Mouse (Mus musculus) neural tube, embryonic 10.5 days (tissue): ENCODE data around the gene Dntt.
A peak's percentile ranks its signal among the peaks of the same experiment; 100 is the strongest.

Experiments used
- DNase-seq: peaks from one replicate; pipeline ENCODE4 v3.0.0-alpha.2; 2017; ENCODE audit warnings: low spot score; ENCODE audit errors: extremely low spot score

The Dntt gene

GRCm38 (mm10) chr19:41008674-41009395 is 20.2 kb upstream of the Dntt start:
- no peak for DNase-seq

GRCm38 (mm10) chr19:41011676-41012075 is 17.4 kb upstream of the Dntt start:
- no peak for DNase-seq

GRCm38 (mm10) chr19:41013591-41013990 is 15.5 kb upstream of the Dntt start:
- DNase-seq: no peak

- DNase-seq: no peak
Measured at GRCm38 (mm10) chr19:41014003-41014402, 15.1 kb upstream of the Dntt start.

GRCm38 (mm10) chr19:41015951-41016716 is 12.9 kb upstream of the Dntt start:
- peak; percentile 31 for DNase-seq

- DNase-seq: no peak
Measured at GRCm38 (mm10) chr19:41019164-41019675, 9.9 kb upstream of the Dntt start.

- DNase-seq: no peak
Measured at GRCm38 (mm10) chr19:41020537-41020936, 8.5 kb upstream of the Dntt start.

- no peak for DNase-seq
Measured at GRCm38 (mm10) chr19:41022244-41022643, 6.8 kb upstream of the Dntt start.

- DNase-seq: no peak
Measured at GRCm38 (mm10) chr19:41026551-41026950, 2.5 kb upstream of the Dntt start.

GRCm38 (mm10) chr19:41027024-41027423 is 2.1 kb upstream of the Dntt start:
- no peak for DNase-seq

GRCm38 (mm10) chr19:41027601-41028000 is 1.5 kb upstream of the Dntt start:
- DNase-seq: no peak

GRCm38 (mm10) chr19:41030161-41030560 is 1.1 kb downstream of the Dntt start:
- DNase-seq: no peak

GRCm38 (mm10) chr19:41031009-41031408 is 1.9 kb downstream of the Dntt start:
- no peak for DNase-seq

- no peak for DNase-seq
Measured at GRCm38 (mm10) chr19:41031869-41032268, 2.8 kb downstream of the Dntt start.

GRCm38 (mm10) chr19:41035809-41036551 is 6.9 kb downstream of the Dntt start:
- no peak for DNase-seq

GRCm38 (mm10) chr19:41039110-41039509 is 10.0 kb downstream of the Dntt start:
- no peak for DNase-seq

GRCm38 (mm10) chr19:41045091-41045770 is 16.2 kb downstream of the Dntt start:
- DNase-seq: no peak

GRCm38 (mm10) chr19:41047437-41048186 is 18.5 kb downstream of the Dntt start:
- no peak for DNase-seq

- DNase-seq: no peak
Measured at GRCm38 (mm10) chr19:41048187-41048559, 19.1 kb downstream of the Dntt start.

- DNase-seq: no peak
Measured at GRCm38 (mm10) chr19:41051714-41052113, 22.6 kb downstream of the Dntt start.

- DNase-seq: no peak
Measured at GRCm38 (mm10) chr19:41052247-41052646, 23.2 kb downstream of the Dntt start.
